Mouse (Mus musculus): ENCODE data around the gene Olfr1274-ps. TPM values are rescaled to one million over a fixed set of nuclear protein-coding genes. Genes with fewer than 3 reads are reported as not detected.

Olfr1274-ps gene
- polyA plus RNA-seq (2012) = not detected in 2 replicates

GRCm38 (mm10) chr2:90398633-90399107, at the start of gene Olfr1274-ps:
Gene Olfr1274-ps (plus strand): TSS chr2:90398683.

Other genes with a start within 250 kb of the Olfr1274-ps start
- 0.02 TPM in 1 of 2 replicates, not detected in the other for gene Olfr1270, start 245.6 kb upstream of the Olfr1274-ps start, polyA plus RNA-seq (2012)
- not detected in 2 replicates for gene Olfr1506, start 174.2 kb upstream of the Olfr1274-ps start, polyA plus RNA-seq (2012)
- not detected in 2 replicates for gene Olfr142, start 141.1 kb upstream of the Olfr1274-ps start, polyA plus RNA-seq (2012)
- not detected in 2 replicates for gene Olfr1271, start 127.7 kb upstream of the Olfr1274-ps start, polyA plus RNA-seq (2012)
- gene Olfr1272, start 105.8 kb upstream of the Olfr1274-ps start, polyA plus RNA-seq (2012) = not detected in 2 replicates
- 0.10 TPM in 1 of 2 replicates, not detected in the other for gene Gm13769, start 76.5 kb upstream of the Olfr1274-ps start, polyA plus RNA-seq (2012)
- gene Ptprj, start 182.0 kb downstream of the Olfr1274-ps start, polyA plus RNA-seq (2012) = 1.2 and 2.0 TPM in 2 replicates